Mouse (Mus musculus): Measurements from ENCODE around the gene Ptprg.

The Ptprg gene

DNA sequence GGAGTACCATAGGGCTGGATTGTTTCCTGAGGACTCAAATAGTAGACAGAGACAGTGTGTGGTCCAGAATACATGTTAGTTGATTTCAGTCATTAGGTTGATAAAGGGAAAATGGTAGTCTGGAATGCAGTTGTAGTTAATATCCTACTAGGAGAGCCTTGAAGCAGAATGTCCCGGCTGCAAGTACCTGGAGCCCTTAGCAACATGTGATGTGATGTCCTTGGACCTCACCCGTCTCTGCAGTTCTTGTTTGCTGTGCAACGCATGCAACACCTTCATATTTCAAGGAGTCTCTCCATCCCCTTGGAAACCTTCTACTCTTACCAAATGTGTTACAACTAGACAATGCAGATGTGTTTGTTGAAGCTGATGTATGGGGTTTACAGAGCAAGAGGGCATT, 280.3 kb downstream of the Ptprg start:
- no peak for DNase-seq

- DNase-seq, result peak; percentile 27
Observed at GRCm38 (mm10) chr14:11835706-11836445, 282.5 kb downstream of the Ptprg start.

GRCm38 (mm10) chr14:11837714-11838113, 284.4 kb downstream of the Ptprg start:
- DNase-seq, result no peak

GRCm38 (mm10) chr14:11841621-11842020, 288.3 kb downstream of the Ptprg start:
- no peak for DNase-seq

- peak; percentile 62 for DNase-seq
Observed at GRCm38 (mm10) chr14:11852896-11853295, 299.6 kb downstream of the Ptprg start.

DNA sequence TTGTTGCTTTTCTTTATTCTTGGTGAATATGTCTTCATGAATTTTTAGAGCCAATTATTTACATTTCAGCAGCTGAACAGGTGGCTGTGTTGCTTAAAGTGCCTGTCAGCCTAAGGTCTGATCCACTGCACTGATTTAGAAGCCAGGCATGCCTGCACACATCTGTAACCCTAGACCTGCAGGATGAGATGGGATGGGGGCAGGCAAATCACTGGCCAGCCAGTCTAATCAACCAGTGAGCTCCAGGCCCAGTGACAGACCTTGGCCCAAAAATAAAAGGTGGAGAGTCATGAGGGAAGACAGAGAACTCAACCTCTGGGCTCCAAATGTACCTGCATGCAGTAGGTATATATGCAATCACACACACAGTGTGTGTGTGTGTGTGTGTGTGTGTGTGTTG, 302.2 kb downstream of the Ptprg start:
- no peak for DNase-seq

- DNase-seq, result peak; percentile 32
Observed at GRCm38 (mm10) chr14:11857928-11858481, 304.7 kb downstream of the Ptprg start.

GRCm38 (mm10) chr14:11863286-11863685, 310.0 kb downstream of the Ptprg start:
- DNase-seq, result no peak

DNA sequence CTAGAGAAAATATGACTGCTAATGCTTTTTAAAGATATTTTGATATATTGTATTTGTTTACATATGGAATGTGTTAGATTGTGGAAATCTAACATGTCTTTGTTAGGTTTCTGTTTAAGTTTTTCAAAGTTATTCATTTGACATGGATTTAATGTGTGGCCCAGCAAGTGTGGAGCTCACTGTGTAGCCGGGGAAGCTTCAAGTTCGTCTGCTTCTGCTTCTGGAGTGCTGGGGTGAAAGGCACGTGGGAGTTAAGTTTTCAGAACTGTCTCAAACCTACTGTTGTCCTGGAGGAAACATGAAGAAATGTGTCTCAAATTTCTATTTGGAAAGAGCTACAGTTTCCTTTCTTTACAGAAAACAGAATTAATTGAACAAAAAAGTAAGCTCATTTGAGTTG, 311.5 kb downstream of the Ptprg start:
- DNase-seq, result no peak

DNA sequence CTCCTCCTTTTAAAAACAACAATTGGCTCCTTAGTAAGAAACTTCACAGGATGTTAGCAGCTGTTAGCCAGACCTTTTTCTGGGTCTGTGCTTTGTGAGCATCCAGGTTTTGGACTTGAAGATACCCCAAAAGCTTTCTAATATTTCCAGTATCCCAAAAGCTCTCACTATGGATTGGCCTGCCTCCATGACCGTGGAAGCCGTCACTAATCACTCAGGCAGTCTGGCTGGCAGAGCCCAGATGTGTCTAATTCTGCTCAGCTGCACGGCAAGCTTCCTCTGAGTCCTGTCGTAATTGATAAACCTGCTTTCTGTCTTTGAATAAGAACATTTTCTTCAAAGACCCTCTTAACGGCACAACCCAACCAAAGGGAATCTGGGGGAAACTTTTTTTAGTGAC, 312.0 kb downstream of the Ptprg start:
- DNase-seq, result no peak

- DNase-seq, result no peak
Observed at GRCm38 (mm10) chr14:11865872-11866271, 312.5 kb downstream of the Ptprg start.

DNA sequence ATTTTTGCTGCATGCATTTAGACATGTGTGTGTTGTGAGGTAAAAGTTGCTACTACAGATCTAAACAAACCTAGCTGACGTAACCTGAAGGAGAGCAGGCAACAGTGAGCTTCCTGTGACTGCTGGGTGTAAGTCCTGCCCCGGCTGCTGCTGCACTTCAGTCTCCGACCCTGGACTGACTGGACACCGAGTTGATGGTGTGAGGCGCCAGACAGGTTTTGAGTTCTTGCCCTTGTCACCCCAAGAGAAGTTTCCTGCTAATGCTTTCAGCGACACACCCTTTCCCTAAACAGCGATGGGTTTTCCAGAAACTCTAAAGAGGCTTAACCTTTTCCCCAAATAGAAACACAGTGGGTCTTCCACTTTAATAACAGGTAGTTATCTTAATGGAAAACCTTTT, 313.1 kb downstream of the Ptprg start:
- DNase-seq, result no peak

DNA sequence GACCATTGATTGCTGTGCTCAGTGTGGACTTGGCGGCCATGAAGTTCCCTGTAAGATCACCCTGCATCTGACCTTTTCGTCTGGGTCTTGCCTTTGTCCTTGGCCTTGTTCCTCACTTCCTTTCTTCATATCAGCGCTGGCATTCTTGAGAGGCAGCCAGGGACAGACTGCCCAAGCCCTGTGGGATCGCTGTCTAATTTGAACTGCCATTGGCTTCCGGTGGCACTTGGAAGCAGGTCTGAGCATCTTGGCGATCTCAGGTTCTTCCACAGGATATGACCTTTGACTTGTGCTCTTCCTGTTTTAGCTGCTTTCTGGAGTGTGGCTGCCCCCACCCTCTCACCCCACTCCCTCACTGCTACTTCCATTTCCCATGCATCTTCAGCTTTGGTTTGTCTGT, 315.3 kb downstream of the Ptprg start:
- no peak for DNase-seq

DNA sequence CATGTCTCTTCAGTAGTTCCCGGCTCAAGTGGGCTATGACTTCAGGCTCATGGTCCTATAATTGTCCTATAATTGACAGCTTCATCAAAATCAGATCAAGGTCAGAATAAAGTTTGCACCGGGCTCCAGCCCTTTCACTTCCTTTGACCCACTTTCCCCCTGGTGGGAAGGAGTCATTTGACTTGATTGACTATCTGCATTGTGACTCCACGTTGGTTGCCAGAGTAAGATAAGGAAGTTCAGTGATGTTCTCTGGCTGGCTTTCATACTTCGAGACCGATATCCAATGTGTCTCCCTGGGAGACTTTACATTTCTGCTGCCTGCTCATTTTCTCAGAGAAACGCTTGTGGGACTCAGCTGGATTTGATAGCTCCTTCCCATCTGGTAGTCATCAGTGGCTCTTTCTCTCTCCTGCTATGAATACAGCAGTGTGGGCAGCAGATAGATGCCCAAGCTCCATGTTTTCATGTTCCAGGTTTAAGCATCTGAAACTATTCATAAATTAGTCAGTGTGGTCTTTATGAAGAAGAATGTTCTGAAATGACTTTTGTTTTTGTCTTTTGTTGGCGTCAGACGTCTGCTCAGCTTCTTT, 318.5 kb downstream of the Ptprg start:
- no peak for DNase-seq

GRCm38 (mm10) chr14:11874266-11874665, 320.9 kb downstream of the Ptprg start:
- no peak for DNase-seq

DNA sequence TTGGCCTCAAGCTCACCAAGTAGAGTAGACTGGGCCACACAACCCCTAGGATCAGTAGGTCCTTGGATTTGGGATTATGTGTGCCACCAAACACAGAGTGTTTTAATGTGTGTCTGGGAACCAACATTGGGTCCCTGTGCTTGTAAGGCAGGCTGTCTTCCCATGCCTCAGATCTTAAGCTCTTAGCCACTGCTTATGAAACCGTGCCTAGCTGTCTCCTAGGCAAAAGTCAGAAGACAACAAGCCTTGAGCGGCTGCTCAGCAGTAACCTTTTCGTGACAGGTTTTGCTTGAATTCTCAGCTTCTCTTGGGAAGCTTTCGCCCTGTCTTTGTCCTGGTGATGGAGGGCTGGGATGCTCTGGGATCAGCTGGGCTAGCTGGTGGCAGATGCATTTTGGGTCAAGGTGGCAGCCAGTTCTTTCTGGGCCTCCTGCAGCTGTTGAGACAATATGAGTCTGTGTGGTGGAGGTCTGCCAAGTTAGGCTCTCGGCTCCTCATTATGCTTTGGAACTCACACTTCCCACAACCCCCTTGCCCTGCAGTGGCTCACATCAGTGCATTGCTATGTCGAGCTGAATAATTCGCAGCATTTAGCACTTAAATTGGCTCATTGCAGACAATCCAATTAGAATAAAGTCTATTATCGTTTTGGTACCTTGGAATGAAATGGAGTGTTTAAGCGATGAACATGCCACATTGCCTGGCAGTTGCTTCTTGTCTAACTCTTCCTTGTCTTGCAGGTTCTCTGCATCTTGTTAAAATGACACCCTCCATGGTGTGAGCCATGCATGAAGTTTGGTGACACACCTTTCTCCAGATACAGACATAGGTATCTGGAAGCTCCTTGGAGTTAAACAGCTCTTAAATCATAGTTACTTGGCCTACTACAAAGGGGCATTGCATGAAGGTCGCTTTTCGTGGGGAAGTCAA, 321.9 kb downstream of the Ptprg start:
- no peak for DNase-seq

- DNase-seq, result no peak
Observed at GRCm38 (mm10) chr14:11881082-11881481, 327.8 kb downstream of the Ptprg start.

- DNase-seq, result peak; percentile 16
Observed at GRCm38 (mm10) chr14:11883142-11883921, 330.0 kb downstream of the Ptprg start.

- no peak for DNase-seq
Observed at GRCm38 (mm10) chr14:11883995-11884394, 330.7 kb downstream of the Ptprg start.

GRCm38 (mm10) chr14:11886417-11886816, 333.1 kb downstream of the Ptprg start:
- no peak for DNase-seq

- DNase-seq, result no peak
Observed at GRCm38 (mm10) chr14:11890890-11891289, 337.6 kb downstream of the Ptprg start.

DNA sequence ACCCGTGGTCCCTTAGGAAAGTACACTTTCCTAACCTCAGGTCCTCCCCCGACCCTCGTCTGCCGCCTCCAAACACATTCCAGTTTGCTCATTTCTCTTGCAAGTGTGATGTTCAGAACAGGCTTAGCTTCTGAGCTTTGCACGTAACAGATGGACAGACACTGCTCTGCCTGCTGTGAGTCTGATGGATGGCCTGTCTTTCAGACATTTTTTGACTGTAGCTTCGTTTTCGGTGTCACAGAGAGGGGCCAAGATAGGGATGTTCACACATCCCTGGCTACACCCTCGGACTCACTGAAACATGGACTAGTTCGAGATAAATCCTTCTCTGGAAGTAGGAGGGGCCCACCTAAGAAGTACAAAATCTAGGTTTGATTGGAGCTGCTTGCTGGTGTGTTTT, 339.3 kb downstream of the Ptprg start:
- no peak for DNase-seq

DNA sequence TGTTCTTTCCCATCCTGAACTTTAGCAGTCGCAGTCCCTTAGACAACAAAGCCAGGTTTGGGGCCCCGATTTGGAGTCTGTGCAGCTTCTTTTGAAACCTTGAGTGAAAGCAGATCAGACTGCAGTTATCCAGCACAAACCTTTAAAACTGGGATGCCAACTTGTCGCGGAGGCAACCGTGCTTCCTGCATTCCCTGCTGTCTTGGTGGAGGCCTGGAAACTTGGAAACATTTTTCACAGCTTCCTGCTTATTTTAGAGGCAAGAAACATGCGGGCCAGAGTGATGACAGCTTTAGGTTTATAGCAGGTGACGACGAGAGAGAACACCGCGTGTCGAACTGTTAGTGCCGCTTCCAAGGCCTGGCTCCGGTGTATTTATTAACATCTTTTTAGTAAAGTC, 342.2 kb downstream of the Ptprg start:
- DNase-seq, result no peak
